Mouse (Mus musculus): ENCODE data around the gene I0C0044D17Rik.
"Not testable (repeated sequence)": the region's sequence is repeated elsewhere in the genome, so short reads cannot be mapped to it uniquely, and the experiment has no call there.

I0C0044D17Rik gene

GRCm38 (mm10) chr4:98823740-98824139, at the start of gene I0C0044D17Rik:
Gene I0C0044D17Rik, minus strand, starts transcription at chr4:98823840.
- not testable (repeated sequence) for DNase-seq

GRCm38 (mm10) chr4:98865386-98866237, 42.0 kb upstream of the I0C0044D17Rik start:
- DNase-seq = no peak

- no peak for DNase-seq
These were observed 40.9 kb upstream of the I0C0044D17Rik start for GRCm38 (mm10) chr4:98864546-98864945.

- DNase-seq = no peak
These were observed 40.5 kb upstream of the I0C0044D17Rik start for GRCm38 (mm10) chr4:98864094-98864493.

GRCm38 (mm10) chr4:98863451-98863850, 39.8 kb upstream of the I0C0044D17Rik start:
- DNase-seq = no peak

GRCm38 (mm10) chr4:98858151-98858855, 34.7 kb upstream of the I0C0044D17Rik start:
- no peak for DNase-seq

- peak in 1 of 2 experiments; percentile 30 for DNase-seq
These were observed 33.5 kb upstream of the I0C0044D17Rik start for GRCm38 (mm10) chr4:98857037-98857648.

GRCm38 (mm10) chr4:98853926-98854325, 30.3 kb upstream of the I0C0044D17Rik start:
- DNase-seq = no peak

GRCm38 (mm10) chr4:98850485-98850884, 26.8 kb upstream of the I0C0044D17Rik start:
- DNase-seq = not testable (repeated sequence)

GRCm38 (mm10) chr4:98847120-98847885, 23.7 kb upstream of the I0C0044D17Rik start:
- DNase-seq = no peak

GRCm38 (mm10) chr4:98846396-98846795, 22.8 kb upstream of the I0C0044D17Rik start:
- no peak for DNase-seq

- no peak for DNase-seq
These were observed 22.1 kb upstream of the I0C0044D17Rik start for GRCm38 (mm10) chr4:98845687-98846125.

GRCm38 (mm10) chr4:98845201-98845600, 21.6 kb upstream of the I0C0044D17Rik start:
- no peak for DNase-seq

- no peak for DNase-seq
These were observed 20.4 kb upstream of the I0C0044D17Rik start for GRCm38 (mm10) chr4:98843906-98844597.

GRCm38 (mm10) chr4:98841251-98841650, 17.6 kb upstream of the I0C0044D17Rik start:
- not testable (repeated sequence) for DNase-seq

- no peak for DNase-seq
These were observed 16.9 kb upstream of the I0C0044D17Rik start for GRCm38 (mm10) chr4:98840526-98840925.

GRCm38 (mm10) chr4:98838913-98839312, 15.3 kb upstream of the I0C0044D17Rik start:
- no peak for DNase-seq

- no peak for DNase-seq
These were observed 14.3 kb upstream of the I0C0044D17Rik start for GRCm38 (mm10) chr4:98837715-98838505.

GRCm38 (mm10) chr4:98836519-98836918, 12.9 kb upstream of the I0C0044D17Rik start:
- DNase-seq = peak; percentile 35 to 59

GRCm38 (mm10) chr4:98834782-98835181, 11.1 kb upstream of the I0C0044D17Rik start:
- DNase-seq = peak in 1 of 2 experiments; percentile 49

GRCm38 (mm10) chr4:98831726-98832125, 8.1 kb upstream of the I0C0044D17Rik start:
- no peak for DNase-seq
